Mouse (Mus musculus) lung, postnatal 0 days (tissue): ENCODE measurements at regions not wholly inside any gene's neighbourhood (a gene's known extent, or its start where the extent isn't known, plus 50 kb on each side); places are given as distances from the start of the nearest gene placed in this dataset.

Experiments used
- CTCF ChIP-seq: IDR thresholded peaks from 2 replicates; pipeline ENCODE4 v1.5.1; 2016; ENCODE audit warnings: antibody characterized with exemption, mild to moderate bottlenecking
- EP300 ChIP-seq: IDR thresholded peaks from 2 replicates; pipeline ENCODE4 v1.6.1; 2016; ENCODE audit warnings: antibody characterized with exemption, mild to moderate bottlenecking, control low read depth

DNA sequence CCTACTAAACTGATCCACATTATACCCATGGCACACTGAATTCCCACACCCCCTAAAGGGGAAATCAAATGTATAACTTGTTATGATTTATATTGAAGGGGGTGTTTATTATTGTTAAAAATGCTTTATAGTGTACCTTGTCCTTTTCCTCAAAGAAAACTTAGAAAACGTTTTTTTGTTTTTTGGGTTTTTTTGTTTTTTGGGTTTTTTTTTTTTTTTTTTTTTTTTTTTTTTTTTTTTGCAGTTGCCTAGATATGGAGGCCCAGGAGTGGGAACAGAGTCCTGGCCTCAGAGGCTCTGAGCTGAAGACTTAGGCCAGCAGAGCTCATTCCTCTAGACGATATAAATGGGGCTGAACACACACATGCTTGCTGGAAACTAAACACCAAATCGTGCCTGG is 87.3 kb upstream of the Klf14 start:
- TF ChIP-seq EP300, result no peak
- TF ChIP-seq CTCF, result no peak
